Mouse (Mus musculus): ENCODE results near the gene Ang4. TPM values are rescaled to one million over a fixed set of nuclear protein-coding genes. Genes with fewer than 3 reads are reported as not detected.

Gene Ang4
- total RNA-seq, 2 experiments from 2014 or later, result not detected

Other genes with a start within 250 kb of the Ang4 start
- gene Gm5622, start 220.8 kb downstream of the Ang4 start, total RNA-seq (2021), result not detected
- gene Gm17175, start 199.5 kb downstream of the Ang4 start, total RNA-seq (2021), result not detected
- gene Gm17174, start 181.5 kb downstream of the Ang4 start, total RNA-seq (2021), result not detected
- gene Gm17078, start 162.3 kb downstream of the Ang4 start, total RNA-seq (2021), result not detected
- gene Gm4181, start 137.9 kb downstream of the Ang4 start, total RNA-seq (2021), result not detected
- gene Gm17079, start 78.1 kb downstream of the Ang4 start, total RNA-seq (2021), result not detected
- gene Gm5800, start 56.4 kb downstream of the Ang4 start, total RNA-seq (2021), result not detected
- not detected for gene AY358078, start 26.5 kb upstream of the Ang4 start, total RNA-seq (2021)
- gene Ear6, start 80.1 kb upstream of the Ang4 start, total RNA-seq (2021), result not detected
- gene Mettl17, start 111.3 kb upstream of the Ang4 start, total RNA-seq (2021), result 10 to 100 TPM; 23.6 to 45.2 TPM
- gene Slc39a2, start 119.3 kb upstream of the Ang4 start, total RNA-seq (2021), result 1 to 10 TPM; 2.6 to 8.1 TPM
- gene Ndrg2, start 140.6 kb upstream of the Ang4 start, total RNA-seq (2021), result 100 to 1,000 TPM; 753 to 795 TPM
- not detected for gene Tppp2, start 144.8 kb upstream of the Ang4 start, total RNA-seq (2021)
- not detected for gene Rnase13, start 149.2 kb upstream of the Ang4 start, total RNA-seq (2021)
- 10 to 100 TPM; 24.9 to 31.6 TPM for gene Arhgef40, start 211.1 kb upstream of the Ang4 start, total RNA-seq (2021)
- gene Tmem253, start 242.1 kb upstream of the Ang4 start, total RNA-seq (2021), result under 1 TPM in 1 of 2 experiments, not detected in 1; 0.72 TPM
- gene Zfp219, start 247.1 kb upstream of the Ang4 start, total RNA-seq (2021), result 10 to 100 TPM; 30.1 to 39.7 TPM

All from left cerebral cortex, postnatal 36 days (tissue).